Mouse (Mus musculus) cerebellum, adult 2 months (tissue): ENCODE measurements at regions not wholly inside any gene's neighbourhood (a gene's known extent, or its start where the extent isn't known, plus 50 kb on each side); places are given as distances from the start of the nearest gene placed in this dataset.

ENCODE experiments used
- CTCF ChIP-seq: fragments of 200-500 bp; IDR thresholded peaks from 2 replicates; pipeline ENCODE4 v1.5.1; 2011; ENCODE audit warnings: low read depth, mild to moderate bottlenecking, control low read depth, low read length, moderate library complexity, borderline replicate concordance; ENCODE audit not compliant: insufficient read depth
- POLR2A ChIP-seq: fragments of 200-500 bp; IDR thresholded peaks from 2 replicates; pipeline ENCODE4 v1.6.1; 2011; ENCODE audit warnings: low read length, control low read depth, borderline replicate concordance; ENCODE audit not compliant: insufficient read depth

DNA sequence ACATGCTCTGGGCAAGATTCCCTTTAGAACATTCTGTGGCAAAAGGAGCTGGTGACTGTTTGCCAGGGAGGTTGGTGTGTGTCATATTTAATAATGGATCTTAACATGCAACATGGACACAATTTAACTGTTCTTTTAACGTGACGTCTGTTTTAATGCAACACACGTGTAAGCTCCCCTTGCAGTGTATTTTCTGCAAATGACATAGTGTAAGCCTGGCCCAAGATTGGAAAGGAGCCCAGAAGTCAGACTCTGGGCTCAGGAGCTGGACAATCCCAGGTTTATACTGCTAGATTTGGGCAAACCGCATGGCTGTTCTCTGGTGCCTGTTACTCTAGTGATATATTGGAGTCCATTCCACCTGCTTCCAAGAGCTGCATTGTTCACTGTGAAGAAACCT, 106.1 kb upstream of the Frmd6 start:
- TF ChIP-seq CTCF = no peak
- no peak for TF ChIP-seq POLR2A
